Comparison of ENCODE assay signal across 8 mouse cellular contexts in the genomic region with DNA sequence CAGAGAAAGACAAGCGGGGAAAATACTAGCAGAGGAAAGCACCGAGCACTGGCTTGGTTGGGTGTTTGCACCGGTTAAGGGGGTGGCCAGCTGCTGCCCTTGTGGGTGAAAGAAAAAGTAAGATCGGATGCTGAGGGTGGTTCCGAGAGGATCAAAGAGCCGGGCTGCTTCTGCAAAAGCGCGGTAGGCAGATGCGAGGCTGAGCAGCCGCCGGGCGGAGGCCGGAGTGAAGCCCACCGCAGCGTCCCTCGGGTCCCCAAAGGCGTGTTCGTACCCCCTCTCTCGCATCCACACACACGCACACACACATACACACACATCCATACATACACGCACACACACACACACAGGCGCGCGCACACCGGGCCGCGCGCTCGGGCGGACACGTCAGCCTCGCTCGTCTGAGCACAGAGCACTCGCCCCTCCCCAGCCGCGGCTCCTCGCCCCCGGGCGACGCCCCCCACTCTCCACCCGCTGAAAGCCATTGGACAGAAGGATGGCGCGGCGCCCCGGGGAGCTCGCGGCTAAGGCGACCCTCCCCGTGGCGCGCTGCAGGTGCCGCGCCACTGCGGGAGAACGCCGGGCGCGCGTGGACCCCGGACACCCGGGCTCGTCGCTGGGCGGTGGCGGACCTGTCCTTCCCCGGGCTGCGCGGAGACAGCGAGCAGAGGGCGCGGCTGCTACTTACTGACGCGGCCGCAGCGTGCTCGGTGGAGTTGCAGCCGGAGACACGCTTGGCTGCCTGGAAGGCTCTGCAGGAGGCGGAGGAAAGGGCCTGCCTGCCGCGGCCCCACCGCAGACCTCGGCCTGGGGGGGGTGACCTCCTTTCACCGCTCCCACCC. TPM values are rescaled to one million over a fixed set of nuclear protein-coding genes. Genes with fewer than 3 reads are reported as not detected.
DNase-seq lines count a peak whose midpoint lies in the region; ATAC-seq and TF ChIP-seq lines count a peak whose summit lies in the region.

No protein-coding gene starts in this region.

- under 1% methylated on average over 83 of the region's 84 CpGs for WGBS in midbrain, embryonic 12.5 days

- H3K27me3 ChIP-seq in midbrain, embryonic 12.5 days = peaks cover 8% of the 10 kb centered on the region
- H3K27me3 ChIP-seq in splenic B cell, adult 2 months (ENCODE audit: control insufficient read depth, insufficient read depth, low read length, poor library complexity, severe bottlenecking) = no peaks in the 10 kb centered on the region

- H3K4me3 ChIP-seq in ES-E14 (ENCODE audit: insufficient read depth in 1 of 2, low read depth in 1 of 2, low read length in 2 of 2, poor library complexity in 1 of 2, severe bottlenecking in 1 of 2) = peak overlapping the region; percentile 52 to 76
- peak overlapping the region; percentile 76 for H3K4me3 ChIP-seq in midbrain, embryonic 12.5 days

- peak overlapping the region; percentile 71 for H3K4me2 ChIP-seq in midbrain, embryonic 12.5 days (replicated peaks)

- peaks cover 0 to 2% of the 10 kb centered on the region in 2 experiments; a peak in 2 of 4 replicates for H3K4me1 ChIP-seq in ES-E14 (ENCODE audit: control insufficient read depth in 2 of 2, insufficient read depth in 2 of 2, low read length in 2 of 2, poor library complexity in 1 of 2)
- peaks cover 61% of the 10 kb centered on the region for H3K4me1 ChIP-seq in midbrain, embryonic 12.5 days

- peak; percentile 90 for ATAC-seq in midbrain, embryonic 12.5 days (ENCODE audit: low FRiP score, low read depth)

- no peak overlapping the region for H3K27ac ChIP-seq in ES-E14 (ENCODE audit: insufficient read depth, low read depth, low read length, poor library complexity, severe bottlenecking)
- peak overlapping the region; percentile 94 for H3K27ac ChIP-seq in midbrain, embryonic 12.5 days (replicated peaks)

- peak; percentile 8 for DNase-seq in adrenal gland, adult 2 months
- no peak for DNase-seq in adrenal gland, adult 18-20 months (ENCODE audit: low spot score in 2 of 2)
- DNase-seq in ES-E14 (ENCODE audit: low read depth, low spot score) = no peak
- DNase-seq in embryo, embryonic 10.5 days (ENCODE audit: low spot score) = peak; percentile 73
- DNase-seq in heart, postnatal 4 days = peak; percentile 18
- peak; percentile 25 to 64 for DNase-seq in left cerebral cortex, adult 9 months (ENCODE audit: low spot score in 2 of 2)
- peak; percentile 89 for DNase-seq in splenic B cell, adult 2 months (ENCODE audit: low read depth, low spot score)

- no peaks in the 10 kb centered on the region for H3K9me3 ChIP-seq in ES-E14 (ENCODE audit: control insufficient read depth, insufficient read depth, low read depth, low read length)
- no peaks in the 10 kb centered on the region for H3K9me3 ChIP-seq in midbrain, embryonic 12.5 days

- no peaks in the 10 kb centered on the region for H3K36me3 ChIP-seq in ES-E14 (ENCODE audit: control insufficient read depth, insufficient read depth, low read length, poor library complexity, severe bottlenecking)
- no peaks in the 10 kb centered on the region for H3K36me3 ChIP-seq in midbrain, embryonic 12.5 days
- H3K36me3 ChIP-seq in splenic B cell, adult 2 months (ENCODE audit: control insufficient read depth, insufficient read depth, low read length, poor library complexity, severe bottlenecking) = no peaks in the 10 kb centered on the region

- peak overlapping the region; percentile 49 for H3K9ac ChIP-seq in ES-E14 (ENCODE audit: insufficient read depth, low read depth, low read length, poor library complexity, severe bottlenecking)
- peak overlapping the region; percentile 87 for H3K9ac ChIP-seq in midbrain, embryonic 12.5 days (replicated peaks)

- in situ Hi-C loops in ES-E14 (cut with MboI; ENCODE audit: low sequenced_read_pairs in 2 of 2, unreplicated experiment in 2 of 2) = no loop called here

TF ChIP-seq in ES-E14, 5 proteins besides CTCF, POLR2A, EP300 and RAD21:
- TF ChIP-seq ZC3H11A (IDR thresholded peaks at IDR 0.05; ENCODE audit: borderline replicate concordance, low read depth, low read length) = no peak
- no peak for TF ChIP-seq HCFC1 (IDR thresholded peaks at IDR 0.05; ENCODE audit: borderline replicate concordance, insufficient read depth, low read length)
- TF ChIP-seq CHD2 (IDR thresholded peaks at IDR 0.05; ENCODE audit: low read depth, low read length) = no peak
- TF ChIP-seq ZNF384 (IDR thresholded peaks at IDR 0.05; ENCODE audit: low read depth, low read length) = no peak
- no peak for TF ChIP-seq MAFK (IDR thresholded peaks at IDR 0.05; ENCODE audit: insufficient read depth, low read depth, low read length)

RNA-seq across cellular contexts. Expression of a gene that starts 3.5 kb away (rescaled TPM):
- total RNA-seq in adrenal gland, adult 2 months (2021) = not detected
- not detected in 2 replicates for polyA plus RNA-seq in adrenal gland, adult 2 months (2012; rRNA removed)
- under 1 TPM in 1 of 2 experiments, not detected in 1; 0.16 TPM for total RNA-seq in adrenal gland, adult 18-20 months (2021)
- total RNA-seq in ES-E14 (2012; rRNA removed) = 0.09 TPM in 1 of 2 replicates, not detected in the other
- total RNA-seq in heart, postnatal 4 days (2021) = not detected
- polyA plus RNA-seq in midbrain, embryonic 12.5 days (2016; fragmentation: Nextera tagmentation; extraction: Ambion mirVana) = 49.5 and 59.0 TPM in 2 replicates

RNA-seq across cellular contexts. Expression of a gene that starts 53.4 kb away (rescaled TPM):
- total RNA-seq in adrenal gland, adult 2 months (2021) = 10 to 100 TPM in 1 of 2 experiments, 1 to 10 TPM in 1; 7.8 to 12.4 TPM
- polyA plus RNA-seq in adrenal gland, adult 2 months (2012; rRNA removed) = 2.7 and 2.8 TPM in 2 replicates
- 1 to 10 TPM; 7.6 to 7.8 TPM for total RNA-seq in adrenal gland, adult 18-20 months (2021)
- total RNA-seq in ES-E14 (2012; rRNA removed) = 11.2 and 12.9 TPM in 2 replicates
- total RNA-seq in heart, postnatal 4 days (2021) = 10 to 100 TPM in 1 of 2 experiments, 1 to 10 TPM in 1; 9.8 to 10.6 TPM
- polyA plus RNA-seq in midbrain, embryonic 12.5 days (2016; fragmentation: Nextera tagmentation; extraction: Ambion mirVana) = 24.2 and 26.0 TPM in 2 replicates

Comparison
In these comparisons a context has a peak if more than half of its experiments do, and no peak if none do; other contexts are left out.
1. DNase-seq: peak in adrenal gland, adult 2 months (single experiment), embryo, embryonic 10.5 days (single experiment), heart, postnatal 4 days (single experiment), left cerebral cortex, adult 9 months (2 of 2) and splenic B cell, adult 2 months (single experiment); none in adrenal gland, adult 18-20 months (0 of 2) and ES-E14 (single experiment).